Mouse (Mus musculus): Measurements from ENCODE around the gene Fam205a2.
"Not testable (repeated sequence)": the region's sequence is repeated elsewhere in the genome, so short reads cannot be mapped to it uniquely, and the experiment has no call there.

Gene Fam205a2

DNA sequence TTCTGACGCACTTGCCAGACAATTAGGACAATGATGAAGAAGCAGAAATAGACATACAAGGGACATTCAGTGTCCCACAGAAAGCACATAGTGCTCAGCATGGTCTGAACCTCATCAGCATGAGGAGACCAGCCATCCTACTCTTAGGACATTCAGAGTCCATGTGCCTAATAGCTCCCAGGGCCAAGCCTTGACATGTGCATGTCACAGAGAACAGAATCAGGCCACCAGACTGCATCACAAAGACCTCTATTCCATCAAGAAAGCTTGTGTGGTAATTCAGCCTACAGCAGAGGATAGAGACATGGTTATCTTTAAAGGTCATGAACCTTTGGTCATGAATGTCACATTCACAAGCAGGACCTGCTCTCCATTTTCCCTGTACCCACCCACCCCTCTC, at the start of gene Fam205a2:
Gene Fam205a2, minus strand, starts transcription at position 101 of the 400 bp plus-strand sequence.
- CTCF ChIA-PET: not testable (repeated sequence)

Data from spleen, embryonic (tissue).